Mouse (Mus musculus): ENCODE results near the gene Spire2.

The Spire2 gene

DNA sequence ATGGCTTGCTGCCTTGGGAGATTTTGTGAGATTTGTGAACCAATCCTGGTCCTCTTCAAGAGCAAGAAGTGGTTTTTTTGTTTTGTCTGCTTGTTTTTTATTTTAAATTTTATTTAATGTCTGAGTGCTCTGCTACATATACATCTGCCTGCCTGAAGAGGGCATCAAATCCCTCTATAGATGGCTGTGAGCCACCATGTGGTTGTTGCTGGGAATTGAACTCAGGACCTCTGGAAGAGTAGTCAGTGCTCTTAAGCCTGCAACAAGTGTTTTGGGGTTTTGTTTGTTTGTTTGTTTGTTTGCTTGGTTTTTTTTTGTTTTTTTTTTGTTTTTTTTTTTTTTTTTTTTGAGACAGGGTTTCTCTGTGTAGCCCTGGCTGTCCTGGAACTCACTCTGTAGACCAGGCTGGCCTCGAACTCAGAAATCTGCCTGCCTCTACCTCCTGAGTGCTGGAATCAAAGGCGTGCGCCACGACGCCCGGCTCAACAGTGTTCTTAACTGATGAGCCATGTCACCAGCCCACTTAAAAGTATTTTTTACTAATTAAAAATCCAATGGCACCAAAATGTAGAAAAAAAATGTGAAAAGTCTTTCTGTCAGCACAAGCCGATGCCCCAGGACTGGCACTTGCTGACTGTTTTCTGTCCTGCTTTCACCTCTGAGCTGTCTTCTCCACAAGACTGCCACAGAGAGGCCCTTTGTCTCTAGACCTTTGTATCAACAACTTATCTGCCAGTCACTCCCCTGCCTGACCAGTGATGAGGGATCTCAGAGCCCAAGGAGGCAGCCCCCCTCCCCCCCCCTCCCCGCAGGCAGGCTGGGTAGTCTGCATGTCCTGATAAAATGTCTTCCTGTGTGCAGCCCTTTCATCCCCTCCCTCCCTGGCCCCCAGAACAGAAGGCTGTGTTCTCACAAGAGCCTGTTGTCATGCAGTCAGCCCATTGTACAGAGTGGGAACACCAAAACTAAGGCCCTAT, 83.7 kb downstream of the Spire2 start:
- DNase-seq (ENCODE audit: low spot score in 2 of 2): no peak

DNA sequence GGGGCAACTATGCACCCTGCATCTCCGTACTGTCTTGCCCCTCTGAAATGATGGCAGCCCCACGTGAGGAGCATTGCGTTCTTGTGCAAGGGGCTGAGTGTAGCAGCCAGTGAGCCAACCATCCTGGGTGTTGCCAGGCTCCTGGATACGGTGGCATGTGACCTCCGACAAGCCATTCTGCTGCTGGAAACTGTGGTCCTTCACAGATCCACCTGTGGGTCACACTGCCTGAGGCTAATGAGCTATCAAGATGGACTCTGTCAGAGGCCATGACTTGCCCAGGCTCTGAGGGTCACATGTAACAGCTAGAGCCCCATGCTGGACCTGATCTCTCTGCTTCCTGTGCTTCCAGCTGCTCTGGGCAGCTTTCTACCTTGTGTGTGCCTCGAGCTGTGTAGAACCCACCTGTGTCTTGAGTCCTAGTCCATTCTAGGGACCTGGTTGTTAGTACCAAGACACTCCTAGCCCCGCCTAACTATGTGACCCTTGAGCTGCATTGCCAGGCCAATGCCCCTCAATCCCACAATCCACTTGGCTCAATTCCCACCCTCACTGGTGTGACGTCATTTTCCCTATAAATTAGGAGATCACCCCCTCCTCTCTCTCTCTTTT, 84.5 kb downstream of the Spire2 start:
- DNase-seq (ENCODE audit: low spot score in 2 of 2): no peak
